23 mouse cellular contexts compared by ENCODE assay signal in genomic region chr11:51207758-51208157, GRCm38 (mm10). TPM values are rescaled to one million over a fixed set of nuclear protein-coding genes. Genes with fewer than 3 reads are reported as not detected.
"Had no signal": no experiment of that assay in that cellular context is flagged by ENCODE, and none has a peak within 500 bp of the region (broad histone marks: within the 10 kb centered on the region; RNA-seq: fewer than 3 reads in every experiment).

No protein-coding gene starts in this region.

- H3K4me3 ChIP-seq: limb, embryonic 15.5 days; liver, embryonic 12.5 days; midbrain, embryonic 10.5 days; midbrain, embryonic 15.5 days; neural tube, embryonic 13.5 days had no signal

- H3K27me3 ChIP-seq: limb, embryonic 15.5 days; liver, embryonic 12.5 days; midbrain, embryonic 15.5 days; neural tube, embryonic 13.5 days had no signal

- H3K27ac ChIP-seq: kidney, postnatal 0 days; limb, embryonic 15.5 days; liver, embryonic 12.5 days; midbrain, embryonic 10.5 days; midbrain, embryonic 15.5 days; neural tube, embryonic 13.5 days had no signal

- H3K4me1 ChIP-seq: limb, embryonic 15.5 days; liver, embryonic 12.5 days; midbrain, embryonic 10.5 days; midbrain, embryonic 15.5 days; neural tube, embryonic 13.5 days had no signal

- H3K36me3 ChIP-seq: limb, embryonic 15.5 days; liver, embryonic 12.5 days; midbrain, embryonic 10.5 days; midbrain, embryonic 15.5 days; neural tube, embryonic 13.5 days had no signal

- DNase-seq: kidney, adult 9 months; kidney, postnatal 36 days; layer of hippocampus, adult 9-11 months; layer of hippocampus, postnatal 36 days; lung, embryonic 14.5 days; lung, postnatal 10 days; lung, postnatal 4 days; thymus, adult 2 months; thymus, postnatal 4 days had no signal

- H3K9ac ChIP-seq: limb, embryonic 15.5 days; liver, embryonic 12.5 days; lung, embryonic 14.5 days; midbrain, embryonic 15.5 days; neural tube, embryonic 13.5 days had no signal

- H3K9me3 ChIP-seq: limb, embryonic 15.5 days; liver, embryonic 12.5 days; midbrain, embryonic 10.5 days; midbrain, embryonic 15.5 days had no signal

- ATAC-seq: liver, embryonic 12.5 days; midbrain, embryonic 15.5 days had no signal

- H3K4me2 ChIP-seq: limb, embryonic 15.5 days; liver, embryonic 12.5 days; lung, embryonic 14.5 days; midbrain, embryonic 15.5 days; neural tube, embryonic 13.5 days had no signal

RNA-seq across cellular contexts. Expression of gene Gm12569, which starts 12.5 kb away (rescaled TPM):
- total RNA-seq: layer of hippocampus, adult 18-20 months; layer of hippocampus, postnatal 36 days; left cerebral cortex, adult 8-10 months; left cerebral cortex, postnatal 25 days; megakaryocyte, adult 5-6 weeks; monocyte, adult 5-6 weeks had no signal
- polyA plus RNA-seq: kidney, postnatal 0 days; limb, embryonic 11.5 days; limb, embryonic 15.5 days; liver, embryonic 12.5 days; liver, embryonic 16.5 days; lung, embryonic 14.5 days; midbrain, embryonic 10.5 days; midbrain, embryonic 15.5 days; neural tube, embryonic 13.5 days; stomach, embryonic 14.5 days; thymus, adult 2 months had no signal

RNA-seq across cellular contexts. Expression of gene BC049762, which starts 55.1 kb away (rescaled TPM):
- total RNA-seq: layer of hippocampus, adult 18-20 months; layer of hippocampus, postnatal 36 days; left cerebral cortex, adult 8-10 months; left cerebral cortex, postnatal 25 days; megakaryocyte, adult 5-6 weeks; monocyte, adult 5-6 weeks had no signal
- polyA plus RNA-seq: neural tube, embryonic 13.5 days had no signal
